8 mouse cellular contexts compared by ENCODE assay signal in genomic region chrX:12090871-12091404, GRCm38 (mm10).
DNase-seq lines count a peak whose midpoint lies in the region; ATAC-seq lines count a peak whose summit lies in the region.

No protein-coding gene starts in this region.

- ATAC-seq in megakaryocyte progenitor cell, adult 5-6 weeks (replicated peaks; ENCODE audit: poor library complexity): peak; percentile 49

- intact Hi-C loops in left cerebral cortex, postnatal 36 days (cut with DNase I): loop anchor here (2.0 kb wide), 1 partner anchor 44 kb away; no protein-coding TSS in a partner anchor

- DNase-seq in R1 (ENCODE audit: low read depth, low spot score) (peak; percentile 58), adipocyte (ENCODE audit: low spot score) (no peak)
- peak; percentile 78 to 84 for DNase-seq in cerebellum, postnatal 25 days
- DNase-seq in gastrocnemius, postnatal 25 days: peak; percentile 86
- peak; percentile 72 for DNase-seq in induced T-regulatory cell, adult 2 months (ENCODE audit: low read depth)
- peak; percentile 72 to 74 for DNase-seq in left cerebral cortex, postnatal 36 days (ENCODE audit: low spot score in 2 of 2)
- peak; percentile 34 to 61 for DNase-seq in right cerebral cortex, postnatal 36 days (ENCODE audit: low spot score in 2 of 2)
